Mouse (Mus musculus): Measurements from ENCODE around the gene Olfr1209.

Gene Olfr1209

GRCm38 (mm10) chr2:88915057-88915456 lies at the start of gene Olfr1209:
TSS of gene Olfr1209 (minus strand) at chr2:88915157.
- in situ Hi-C loops (cut with MboI, MseI) = no loop called here

GRCm38 (mm10) chr2:88953669-88954068 lies 38.7 kb upstream of the Olfr1209 start, which contains the start of gene Olfr1212:
TSS of gene Olfr1212 (plus strand) at chr2:88953969.
- in situ Hi-C loops (cut with MboI, MseI) = loop anchor here (10.0 kb wide), 1 partner anchor 691 kb away; no protein-coding TSS in a partner anchor

GRCm38 (mm10) chr2:88938011-88938410 lies 23.1 kb upstream of the Olfr1209 start, which contains the start of gene Olfr1211:
TSS of gene Olfr1211 (minus strand) at chr2:88938111.
- in situ Hi-C loops (cut with MboI, MseI) = no loop called here

GRCm38 (mm10) chr2:88902211-88902610 lies 12.7 kb downstream of the Olfr1209 start, which contains the start of gene Olfr1208:
TSS of gene Olfr1208 (minus strand) at chr2:88902311.
- in situ Hi-C loops (cut with MboI, MseI) = no loop called here

- in situ Hi-C loops (cut with MboI, MseI) = no loop called here
Measured at GRCm38 (mm10) chr2:88862931-88863330, 52.0 kb downstream of the Olfr1209 start, which contains the start of gene Olfr1206. TSS of gene Olfr1206 (plus strand) at chr2:88863231.

All from T-helper 1 cell (primary cell).